ENCODE assay signal across 7 mouse cellular contexts in genomic region chr16:57606444-57607227, GRCm38 (mm10). TPM values are rescaled to one million over a fixed set of nuclear protein-coding genes. Genes with fewer than 3 reads are reported as not detected.
DNase-seq lines count a peak whose midpoint lies in the region; ATAC-seq lines count a peak whose summit lies in the region.

Gene Cmss1, minus strand, starts transcription at chr16:57606864.

- no peaks in the 10 kb centered on the region for H3K4me1 ChIP-seq in embryonic facial prominence, embryonic 11.5 days (ENCODE audit: control insufficient read depth, insufficient read depth, low read length)
- H3K4me1 ChIP-seq in limb, embryonic 11.5 days (ENCODE audit: control insufficient read depth, insufficient read depth, low read length) = 0 out of 2 replicates have a peak, but pooled peaks cover 3% of the 10 kb centered on the region
- peaks cover 4% of the 10 kb centered on the region for H3K4me1 ChIP-seq in midbrain, embryonic 14.5 days (ENCODE audit: control insufficient read depth, insufficient read depth, low read length)

- H3K27ac ChIP-seq in embryonic facial prominence, embryonic 11.5 days (replicated peaks; ENCODE audit: low read depth, low read length) = no peak within 1 kb of the TSS
- H3K27ac ChIP-seq in limb, embryonic 11.5 days (replicated peaks; ENCODE audit: low read depth, low read length) = no peak within 1 kb of the TSS
- H3K27ac ChIP-seq in midbrain, embryonic 14.5 days (replicated peaks; ENCODE audit: low read depth, low read length) = peak within 1 kb of the TSS; percentile 15; the same call in 1 of the 2 replicates

- WGBS in embryonic facial prominence, embryonic 11.5 days = under 1% methylated on average over 64 of the region's 64 CpGs
- WGBS in limb, embryonic 11.5 days = under 1% methylated on average over 64 of the region's 64 CpGs
- WGBS in midbrain, embryonic 14.5 days = under 1% methylated on average over 64 of the region's 64 CpGs

- no peaks in the 10 kb centered on the region for H3K27me3 ChIP-seq in embryonic facial prominence, embryonic 11.5 days (ENCODE audit: control insufficient read depth, insufficient read depth, low read length)
- no peaks in the 10 kb centered on the region for H3K27me3 ChIP-seq in limb, embryonic 11.5 days (ENCODE audit: control insufficient read depth, insufficient read depth, low read length)
- H3K27me3 ChIP-seq in midbrain, embryonic 14.5 days (ENCODE audit: control insufficient read depth, insufficient read depth, low read length) = no peaks in the 10 kb centered on the region

- peak within 1 kb of the TSS; percentile 54 for H3K9ac ChIP-seq in embryonic facial prominence, embryonic 11.5 days (replicated peaks; ENCODE audit: low read length)
- peak within 1 kb of the TSS; percentile 59 for H3K9ac ChIP-seq in limb, embryonic 11.5 days (ENCODE audit: low read length)
- H3K9ac ChIP-seq in midbrain, embryonic 14.5 days (replicated peaks; ENCODE audit: low read length) = peak within 1 kb of the TSS; percentile 36

- H3K9me3 ChIP-seq in embryonic facial prominence, embryonic 11.5 days (replicated peaks; ENCODE audit: control insufficient read depth, low read length) = no peaks in the 10 kb centered on the region
- no peaks in the 10 kb centered on the region for H3K9me3 ChIP-seq in limb, embryonic 11.5 days (ENCODE audit: control insufficient read depth, low read length)
- H3K9me3 ChIP-seq in midbrain, embryonic 14.5 days (ENCODE audit: control insufficient read depth, low read length) = no peaks in the 10 kb centered on the region

- peak within 1 kb of the TSS; percentile 73 for H3K4me3 ChIP-seq in embryonic facial prominence, embryonic 11.5 days (ENCODE audit: low read depth, low read length)
- peak within 1 kb of the TSS; percentile 87 for H3K4me3 ChIP-seq in limb, embryonic 11.5 days (ENCODE audit: low read depth, low read length)
- peak within 1 kb of the TSS; percentile 75 for H3K4me3 ChIP-seq in midbrain, embryonic 14.5 days (replicated peaks; ENCODE audit: low read depth, low read length)

- H3K36me3 ChIP-seq in embryonic facial prominence, embryonic 11.5 days (replicated peaks; ENCODE audit: control insufficient read depth, insufficient read depth, low read depth, low read length) = no peaks in the 10 kb centered on the region
- no peaks in the 10 kb centered on the region for H3K36me3 ChIP-seq in limb, embryonic 11.5 days (ENCODE audit: control insufficient read depth, insufficient read depth, low read length)
- no peaks in the 10 kb centered on the region for H3K36me3 ChIP-seq in midbrain, embryonic 14.5 days (ENCODE audit: control insufficient read depth, insufficient read depth, low read length)

- H3K4me2 ChIP-seq in embryonic facial prominence, embryonic 11.5 days (ENCODE audit: low read depth, low read length) = peak within 1 kb of the TSS; percentile 49
- peak within 1 kb of the TSS; percentile 49 for H3K4me2 ChIP-seq in limb, embryonic 11.5 days (ENCODE audit: low read depth, severe bottlenecking)
- peak within 1 kb of the TSS; percentile 82 for H3K4me2 ChIP-seq in midbrain, embryonic 14.5 days (ENCODE audit: low read length)

- ATAC-seq in embryonic facial prominence, embryonic 11.5 days (replicated peaks; ENCODE audit: insufficient number of reproducible peaks, low FRiP score, low TSS enrichment, low read depth) = peak; percentile 78
- ATAC-seq in limb, embryonic 11.5 days (ENCODE audit: insufficient number of reproducible peaks, low FRiP score, low TSS enrichment, low read depth) = peak; percentile 88
- ATAC-seq in midbrain, embryonic 14.5 days (ENCODE audit: low FRiP score, low TSS enrichment) = peak; percentile 95

- peak; percentile 93 for DNase-seq in adrenal gland, postnatal 14 days
- DNase-seq in embryonic facial prominence, embryonic 11.5 days (ENCODE audit: low spot score) = peak; percentile 92
- peak; percentile 97 for DNase-seq in heart, adult 11 months
- DNase-seq in kidney, adult 18-20 months = peak; percentile 86
- peak; percentile 95 for DNase-seq in limb, embryonic 11.5 days (ENCODE audit: low spot score)
- DNase-seq in midbrain, embryonic 14.5 days = peak; percentile 95
- peak; percentile 69 to 82 for DNase-seq in spleen, adult 18-20 months

RNA-seq across cellular contexts. Expression of gene Cmss1, which starts in this region (rescaled TPM):
- total RNA-seq in adrenal gland, postnatal 14 days (2021) = 17.1 and 20.6 TPM in 2 replicates
- polyA plus RNA-seq in embryonic facial prominence, embryonic 11.5 days (2014; fragmentation: Nextera tagmentation; extraction: Ambion mirVana) = 55.9 and 59.0 TPM in 2 replicates
- 54.7 and 58.3 TPM in 2 replicates for polyA plus RNA-seq in limb, embryonic 11.5 days (2014; fragmentation: Nextera tagmentation; extraction: Ambion mirVana)
- polyA plus RNA-seq in midbrain, embryonic 14.5 days (2014; fragmentation: Nextera tagmentation; extraction: Ambion mirVana) = 36.1 and 38.2 TPM in 2 replicates
